Mouse (Mus musculus) forebrain, embryonic 13.5 days (tissue): ENCODE measurements at regions not wholly inside any gene's neighbourhood (a gene's known extent, or its start where the extent isn't known, plus 50 kb on each side); places are given as distances from the start of the nearest gene placed in this dataset.

Experiments
- ATAC-seq: fragments of 200-750 bp; cut with Nextera tagmentation; 2 replicates; pipeline ENCODE4 v1.8.0; 2017
- H3K27ac ChIP-seq: fragments of 300-500 bp; sonication (generic); 2 replicates; pipeline ENCODE4 v1.5.1; 2015; ENCODE audit warnings: inconsistent platforms, mild to moderate bottlenecking, moderate library complexity
- H3K27me3 ChIP-seq: fragments of 300-500 bp; sonication (generic); 2 replicates; pipeline ENCODE4 v1.6.1; 2015; ENCODE audit warnings: mild to moderate bottlenecking, inconsistent platforms
- H3K36me3 ChIP-seq: fragments of 300-500 bp; sonication (generic); 2 replicates; pipeline ENCODE4 v1.6.1; 2015; ENCODE audit warnings: mild to moderate bottlenecking, inconsistent platforms; ENCODE audit not compliant: poor library complexity, severe bottlenecking
- H3K4me1 ChIP-seq: fragments of 300-500 bp; sonication (generic); 2 replicates; pipeline ENCODE4 v1.6.1; 2015; ENCODE audit warnings: inconsistent platforms
- H3K4me2 ChIP-seq: fragments of 300-500 bp; sonication (generic); 2 replicates; pipeline ENCODE4 v1.6.1; 2015; ENCODE audit warnings: inconsistent platforms, mild to moderate bottlenecking, moderate library complexity
- H3K4me3 ChIP-seq: fragments of 300-500 bp; sonication (generic); 2 replicates; pipeline ENCODE4 v1.5.1; 2015; ENCODE audit warnings: mild to moderate bottlenecking, inconsistent platforms
- H3K9ac ChIP-seq: fragments of 300-500 bp; sonication (generic); 2 replicates; pipeline ENCODE4 v1.6.1; 2015; ENCODE audit warnings: mild to moderate bottlenecking, inconsistent platforms
- H3K9me3 ChIP-seq: fragments of 300-500 bp; sonication (generic); replicated peaks from 2 replicates; pipeline ENCODE4 v1.6.1; 2016; ENCODE audit warnings: inconsistent platforms
- WGBS: fragments of 180-500 bp; shearing (Covaris S2); methylation state at CpG from one replicate; pipeline ENCODE4 v1.1.7; 2015; 5-methylcytosine and 5-hydroxymethylcytosine counted together

DNA sequence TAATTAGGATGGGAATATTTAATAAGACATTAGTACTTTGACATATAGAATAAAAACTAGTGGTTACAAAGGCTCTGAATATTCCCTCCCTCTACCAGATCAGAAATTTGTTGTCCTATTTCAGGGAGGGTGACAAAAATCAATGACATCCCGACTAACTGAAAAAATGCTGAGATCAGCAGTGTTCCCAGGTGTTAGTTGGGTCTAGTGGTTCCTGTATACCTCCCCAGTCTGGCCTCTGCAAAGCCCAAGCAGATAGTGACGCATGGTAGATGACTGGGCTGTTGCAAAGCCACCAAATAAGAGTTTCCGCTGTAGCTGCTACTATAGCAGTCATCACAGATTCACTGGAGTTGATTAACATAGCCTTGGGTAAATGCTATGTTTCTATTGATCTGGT, 59.9 kb upstream of the Gm4791 start:
- Histone ChIP-seq H3K4me1 (no peaks in the 10 kb centered on the region), H3K9ac (no peak overlapping the region), H3K9me3 (no peaks in the 10 kb centered on the region), H3K4me2 (no peak overlapping the region), H3K4me3 (no peak overlapping the region), H3K27ac (no peak overlapping the region), H3K36me3 (no peaks in the 10 kb centered on the region), H3K27me3 (no peaks in the 10 kb centered on the region)
- 92% methylated on average over 3 of the region's 3 CpGs for WGBS
- no peak for ATAC-seq

DNA sequence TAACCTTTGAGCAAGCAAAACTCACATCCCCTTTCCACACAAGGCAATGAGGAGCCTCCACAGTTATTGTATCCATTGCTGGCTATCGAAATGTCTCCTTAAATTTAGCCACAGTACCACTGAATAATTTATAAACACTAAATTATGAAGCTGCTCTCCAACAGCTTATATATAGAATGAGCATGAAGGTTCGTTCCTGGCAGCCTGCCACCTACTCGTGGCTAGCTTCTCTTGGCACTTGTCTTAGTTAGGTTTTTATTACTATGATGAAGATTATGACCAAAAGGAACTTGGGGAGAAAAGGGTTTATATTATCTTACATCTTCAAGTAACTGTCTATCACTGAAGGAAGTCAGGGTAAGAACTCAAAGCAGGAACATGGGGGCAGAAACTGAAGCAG, 72.9 kb upstream of the Gm4791 start:
- Histone ChIP-seq H3K9me3 (no peaks in the 10 kb centered on the region), H3K27ac (no peak overlapping the region), H3K27me3 (no peaks in the 10 kb centered on the region), H3K4me1 (no peaks in the 10 kb centered on the region), H3K9ac (no peak overlapping the region), H3K4me3 (no peak overlapping the region), H3K36me3 (no peaks in the 10 kb centered on the region), H3K4me2 (no peak overlapping the region)
- ATAC-seq = no peak
- 74% methylated on average over 3 of the region's 3 CpGs for WGBS

DNA sequence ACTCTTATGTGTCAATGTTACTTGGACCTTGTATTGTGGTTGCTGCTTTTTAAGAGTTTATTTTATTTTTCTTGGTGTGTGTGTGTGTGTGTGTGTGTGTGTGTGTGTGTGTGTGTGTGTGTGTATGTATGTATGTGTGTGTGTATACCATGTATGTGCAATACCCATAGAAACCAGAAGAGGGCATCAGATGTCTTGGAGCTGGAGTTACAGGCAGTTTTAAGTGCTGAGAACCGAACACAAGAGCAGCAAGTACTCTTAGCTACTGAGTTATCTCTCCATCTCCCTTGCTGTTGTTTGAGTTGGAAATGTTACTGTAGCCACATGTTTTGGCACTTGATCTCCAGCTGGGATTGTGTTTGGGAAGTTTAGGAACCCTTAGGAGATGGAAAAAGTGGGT, 78.5 kb upstream of the Gm4791 start:
- no peak overlapping the region for H3K27ac ChIP-seq
- H3K9me3 ChIP-seq = 0 out of 2 replicates have a peak, but pooled peaks cover 4% of the 10 kb centered on the region
- H3K36me3 ChIP-seq = no peaks in the 10 kb centered on the region
- no peak for ATAC-seq
- no peak overlapping the region for H3K4me2 ChIP-seq
- 100% methylated on average over 1 of the region's 1 CpGs for WGBS
- H3K4me3 ChIP-seq = no peak overlapping the region
- H3K4me1 ChIP-seq = 0 out of 2 replicates have a peak, but pooled peaks cover 6% of the 10 kb centered on the region
- H3K27me3 ChIP-seq = no peaks in the 10 kb centered on the region
- H3K9ac ChIP-seq = no peak overlapping the region

DNA sequence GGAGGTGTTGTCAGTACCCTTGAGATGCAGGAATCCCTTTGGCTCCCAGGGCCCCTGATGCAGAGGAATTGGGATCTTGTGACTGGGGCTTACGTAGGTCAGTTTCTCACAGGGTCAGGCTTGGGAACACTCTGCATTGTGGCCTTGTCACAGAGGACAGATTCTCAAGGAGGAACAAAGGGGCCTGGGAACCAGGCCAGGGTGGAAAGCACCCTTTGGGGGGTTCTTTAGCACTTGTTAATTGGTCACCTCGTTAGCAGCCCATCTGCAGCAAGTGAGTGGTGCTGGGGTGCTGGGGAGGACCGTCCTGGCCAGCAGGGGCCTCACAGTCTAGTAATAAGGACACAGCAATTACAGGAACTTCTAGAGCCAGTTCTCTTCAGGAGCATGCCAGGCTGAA, 85.3 kb upstream of the Gm4791 start:
- ATAC-seq = peak; percentile 88

DNA sequence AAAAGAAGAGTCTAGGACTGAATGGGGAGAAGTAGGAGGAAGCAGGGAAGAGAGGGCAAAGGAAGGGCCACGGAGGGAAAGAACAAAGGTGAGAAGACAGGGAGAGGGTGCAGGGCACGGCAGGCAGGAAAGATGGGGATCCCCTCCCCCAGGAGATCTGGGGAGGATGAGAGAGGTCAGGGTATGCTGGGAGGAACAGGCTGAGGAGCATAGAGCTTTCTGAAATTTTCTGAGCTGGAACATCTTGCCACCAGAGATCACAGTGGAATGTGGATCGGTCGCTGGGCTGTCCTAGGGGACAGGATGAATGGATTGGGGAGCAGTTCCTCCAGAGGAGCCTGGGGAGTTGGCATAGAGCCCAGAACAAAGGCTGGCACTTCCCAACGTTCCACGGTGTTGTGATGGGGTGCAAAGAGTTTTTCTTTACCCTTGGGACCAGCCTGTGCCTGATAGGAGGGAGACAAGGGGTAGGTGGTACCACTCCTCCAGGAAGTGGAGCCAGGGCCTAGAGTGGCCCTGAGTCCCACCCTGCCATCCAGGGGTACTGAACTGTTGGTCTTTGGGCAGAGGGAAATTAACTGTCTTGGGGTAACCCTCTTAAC, 89.0 kb upstream of the Gm4791 start:
- Histone ChIP-seq H3K4me3 (no peak overlapping the region), H3K9me3 (no peaks in the 10 kb centered on the region), H3K4me2 (no peak overlapping the region), H3K27ac (no peak overlapping the region), H3K36me3 (no peaks in the 10 kb centered on the region), H3K27me3 (no peaks in the 10 kb centered on the region), H3K4me1 (peaks cover 32% of the 10 kb centered on the region), H3K9ac (no peak overlapping the region)
- no peak for ATAC-seq
- WGBS = 46% methylated on average over 6 of the region's 6 CpGs

More for the DNA sequence above, 85.3 kb upstream of the Gm4791 start:
- H3K9me3 ChIP-seq = no peaks in the 10 kb centered on the region
- H3K9ac ChIP-seq = no peak overlapping the region
- no peaks in the 10 kb centered on the region for H3K27me3 ChIP-seq
- no peak overlapping the region for H3K4me2 ChIP-seq
- peaks cover 38% of the 10 kb centered on the region for H3K4me1 ChIP-seq
- peak overlapping the region; percentile 51 for H3K27ac ChIP-seq
- no peaks in the 10 kb centered on the region for H3K36me3 ChIP-seq
- no peak overlapping the region for H3K4me3 ChIP-seq
- 9% methylated on average over 3 of the region's 3 CpGs for WGBS

DNA sequence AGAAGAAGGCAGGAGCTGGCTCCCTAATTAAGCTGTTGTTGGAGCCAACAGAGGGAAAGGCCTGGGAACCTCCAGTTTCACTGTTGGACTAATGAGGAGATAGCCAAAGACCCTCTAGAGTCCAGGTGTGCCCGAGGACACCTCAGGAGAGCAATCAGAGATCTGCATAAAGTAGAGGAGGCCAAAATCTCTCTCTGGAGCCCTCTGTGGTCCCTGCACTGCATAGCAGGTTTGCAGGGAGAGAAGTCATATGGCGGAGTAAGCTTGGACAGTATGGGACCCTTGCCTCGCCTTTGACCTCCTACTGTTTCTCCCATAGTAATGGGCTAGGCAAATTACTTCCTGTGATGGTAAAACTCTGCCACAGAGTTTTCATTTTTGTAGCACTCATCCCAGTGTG, 93.5 kb upstream of the Gm4791 start:
- no peak overlapping the region for H3K4me3 ChIP-seq
- no peaks in the 10 kb centered on the region for H3K36me3 ChIP-seq
- no peaks in the 10 kb centered on the region for H3K27me3 ChIP-seq
- no peak overlapping the region for H3K9ac ChIP-seq
- peaks cover 12% of the 10 kb centered on the region for H3K4me1 ChIP-seq
- no peaks in the 10 kb centered on the region for H3K9me3 ChIP-seq
- no peak overlapping the region for H3K27ac ChIP-seq
- 87% methylated on average over 3 of the region's 3 CpGs for WGBS
- no peak for ATAC-seq
- H3K4me2 ChIP-seq = no peak overlapping the region

DNA sequence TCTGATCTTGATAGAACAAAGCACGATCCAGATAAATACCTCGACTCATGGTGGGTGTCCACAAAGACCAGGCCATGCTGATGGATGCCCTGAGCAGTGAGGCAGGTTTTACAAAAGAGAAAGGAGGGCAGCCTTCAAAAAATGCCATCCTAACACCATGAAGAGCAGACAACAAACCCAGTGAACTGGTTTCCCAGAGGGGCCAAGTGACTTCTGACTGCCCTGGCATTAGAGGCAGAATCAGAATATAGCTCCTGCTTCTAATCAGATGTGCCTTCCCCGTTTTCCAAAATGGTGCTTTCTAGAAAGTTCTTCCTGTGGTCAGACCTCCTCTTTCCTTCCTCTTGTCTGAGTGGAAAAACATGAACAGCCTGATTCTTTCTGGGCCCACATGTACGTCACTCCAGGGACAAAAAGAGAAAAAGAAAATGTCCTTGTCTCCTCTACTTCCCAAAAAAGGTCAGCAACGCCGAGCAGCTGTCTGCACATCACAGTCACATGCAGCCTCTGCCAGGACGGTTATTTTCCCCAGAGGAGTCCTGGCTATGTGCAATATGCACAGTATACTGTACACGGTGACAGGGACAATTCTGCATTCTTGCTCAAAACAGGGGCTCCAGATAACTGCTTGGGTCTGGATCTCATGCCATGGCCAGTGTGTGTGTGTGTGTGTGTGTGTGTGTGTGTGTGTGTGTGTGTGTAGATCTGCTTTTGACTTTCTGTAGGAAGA, 94.9 kb upstream of the Gm4791 start:
- H3K4me3 ChIP-seq = no peak overlapping the region
- 73% methylated on average over 8 of the region's 8 CpGs for WGBS
- ATAC-seq = no peak

DNA sequence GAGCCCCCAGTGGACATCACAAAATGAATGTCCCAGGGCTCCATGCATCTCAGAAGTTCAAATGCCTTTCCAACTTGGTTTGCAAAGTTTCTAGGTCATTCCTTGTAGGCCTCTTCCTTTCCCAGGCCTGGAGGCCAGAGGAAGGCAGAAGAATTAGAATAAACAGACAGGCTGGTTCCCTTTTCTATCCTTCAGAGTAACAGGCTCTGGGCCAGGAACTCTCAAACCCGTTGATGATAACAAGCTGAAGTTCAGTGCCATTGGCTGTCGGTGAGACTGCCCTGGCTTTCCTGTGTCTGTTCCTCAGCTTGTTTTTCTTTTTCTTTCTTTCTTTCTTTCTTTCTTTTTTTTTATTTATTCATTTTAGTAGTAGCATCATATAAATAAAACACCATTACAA, 99.3 kb upstream of the Gm4791 start:
- 67% methylated on average over 2 of the region's 2 CpGs for WGBS
- ATAC-seq = no peak
- no peak overlapping the region for H3K4me2 ChIP-seq
- no peak overlapping the region for H3K9ac ChIP-seq
- H3K27me3 ChIP-seq = no peaks in the 10 kb centered on the region
- no peaks in the 10 kb centered on the region for H3K36me3 ChIP-seq
- H3K9me3 ChIP-seq = 0 out of 2 replicates have a peak, but pooled peaks cover 2% of the 10 kb centered on the region
- no peak overlapping the region for H3K4me3 ChIP-seq
- no peak overlapping the region for H3K27ac ChIP-seq
- peaks cover 22% of the 10 kb centered on the region for H3K4me1 ChIP-seq

More for the DNA sequence above, 94.9 kb upstream of the Gm4791 start:
- Histone ChIP-seq H3K4me1 (peaks cover 14% of the 10 kb centered on the region), H3K9me3 (no peaks in the 10 kb centered on the region), H3K27me3 (no peaks in the 10 kb centered on the region), H3K9ac (no peak overlapping the region), H3K27ac (no peak overlapping the region), H3K36me3 (no peaks in the 10 kb centered on the region), H3K4me2 (no peak overlapping the region)

DNA sequence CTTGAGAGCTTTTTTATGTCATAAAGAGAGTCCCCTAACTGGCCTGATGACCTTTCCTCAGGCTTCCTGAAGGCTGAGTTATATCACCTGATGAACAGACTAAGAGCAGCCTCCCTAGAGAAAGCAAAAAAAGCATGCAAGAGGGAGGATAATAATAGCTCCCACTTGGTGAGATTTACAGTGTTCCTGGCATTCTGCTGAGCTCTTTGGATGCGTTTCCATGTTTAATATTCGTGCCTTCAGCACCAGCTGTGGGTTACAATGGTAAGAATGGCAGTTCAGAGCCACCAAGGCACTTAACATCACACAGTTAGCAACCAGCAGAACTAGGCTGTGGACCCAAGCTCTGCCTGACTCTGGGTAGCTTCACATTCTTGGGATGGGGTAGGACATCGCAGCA, 100.4 kb upstream of the Gm4791 start:
- no peaks in the 10 kb centered on the region for H3K27me3 ChIP-seq
- no peaks in the 10 kb centered on the region for H3K36me3 ChIP-seq
- no peak overlapping the region for H3K4me2 ChIP-seq
- WGBS = 58% methylated on average over 3 of the region's 3 CpGs
- no peak overlapping the region for H3K9ac ChIP-seq
- 0 out of 2 replicates have a peak, but pooled peaks cover 5% of the 10 kb centered on the region for H3K9me3 ChIP-seq
- H3K27ac ChIP-seq = no peak overlapping the region
- no peak for ATAC-seq
- H3K4me1 ChIP-seq = peaks cover 22% of the 10 kb centered on the region
- H3K4me3 ChIP-seq = no peak overlapping the region

DNA sequence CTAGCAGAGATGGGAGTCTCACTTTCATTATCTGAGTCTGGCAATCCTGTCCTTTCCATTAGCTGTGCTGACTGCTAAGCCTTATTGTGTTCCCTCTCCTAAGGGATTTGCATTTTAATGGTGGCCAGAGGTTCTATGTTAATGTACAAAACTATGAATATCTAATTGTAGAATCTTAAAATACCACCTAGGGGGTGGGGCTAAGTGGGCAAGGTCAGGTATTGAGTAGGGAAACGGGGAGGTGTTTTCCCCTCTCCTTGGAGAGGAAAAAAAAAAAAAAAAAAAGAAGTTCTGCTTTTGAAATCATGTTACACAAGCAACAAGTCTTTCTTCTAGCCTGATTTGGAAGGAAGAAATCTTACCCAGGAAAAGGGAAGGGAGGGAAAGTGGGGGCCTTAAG, 106.7 kb upstream of the Gm4791 start:
- H3K9me3 ChIP-seq = 0 out of 2 replicates have a peak, but pooled peaks cover 5% of the 10 kb centered on the region
- H3K9ac ChIP-seq = no peak overlapping the region
- no peaks in the 10 kb centered on the region for H3K36me3 ChIP-seq
- H3K4me1 ChIP-seq = peaks cover 20% of the 10 kb centered on the region
- no peak overlapping the region for H3K4me3 ChIP-seq
- H3K27ac ChIP-seq = no peak overlapping the region
- peaks cover 7% of the 10 kb centered on the region; the same call in 1 of the 2 replicates for H3K27me3 ChIP-seq
- no peak for ATAC-seq
- WGBS = 25% methylated on average over 1 of the region's 1 CpGs
- H3K4me2 ChIP-seq = no peak overlapping the region

DNA sequence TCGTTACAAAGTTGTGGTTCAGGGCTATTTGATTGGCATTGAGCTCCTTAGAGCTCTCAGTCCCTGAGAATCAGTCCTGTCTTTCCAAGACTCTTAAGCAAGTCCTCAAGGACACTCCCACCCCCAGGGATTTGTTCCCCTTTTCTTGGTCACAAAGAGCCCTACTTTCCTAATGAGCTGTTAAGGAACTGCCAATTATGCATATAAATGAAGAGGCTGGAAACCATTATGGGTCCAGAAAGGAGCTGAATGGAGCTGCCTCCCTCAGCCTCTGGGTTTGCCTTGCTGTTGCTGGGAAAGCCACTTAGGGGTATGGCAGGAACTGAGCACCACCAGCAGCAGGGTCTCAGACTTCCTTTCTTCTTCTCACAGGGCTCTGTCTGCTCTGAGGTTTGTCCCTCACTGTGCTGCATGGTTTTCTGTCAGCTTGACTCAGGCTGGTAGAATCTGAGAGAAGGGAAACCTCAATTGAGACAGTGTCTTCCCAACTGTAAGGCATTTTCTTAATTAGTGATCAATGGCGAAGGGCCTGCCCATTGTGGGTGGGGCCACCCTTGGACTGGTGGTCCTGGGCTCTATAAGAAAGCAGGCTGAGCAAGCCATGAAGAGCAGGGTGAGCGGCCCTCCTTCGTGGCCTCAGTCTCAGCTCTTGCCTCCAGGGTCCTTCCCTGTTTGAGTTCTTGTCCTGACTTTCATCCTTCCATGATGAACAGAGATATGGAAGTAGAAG, 108.4 kb upstream of the Gm4791 start:
- H3K27ac ChIP-seq = peak overlapping the region; percentile 69
- H3K27me3 ChIP-seq = peaks cover 7% of the 10 kb centered on the region; the same call in 1 of the 2 replicates
- ATAC-seq = peak; percentile 89
- no peak overlapping the region for H3K9ac ChIP-seq
- 31% methylated on average over 4 of the region's 4 CpGs for WGBS
- H3K4me3 ChIP-seq = no peak overlapping the region
- no peaks in the 10 kb centered on the region for H3K36me3 ChIP-seq
- peaks cover 20% of the 10 kb centered on the region for H3K4me1 ChIP-seq
- 0 out of 2 replicates have a peak, but pooled peaks cover 5% of the 10 kb centered on the region for H3K9me3 ChIP-seq
- H3K4me2 ChIP-seq = no peak overlapping the region
